Mouse (Mus musculus): ENCODE results near the gene Olfr640. TPM values are rescaled to one million over a fixed set of nuclear protein-coding genes. Genes with fewer than 3 reads are reported as not detected.

The Olfr640 gene
- polyA plus RNA-seq (2015; fragmentation: Nextera tagmentation; extraction: Ambion mirVana) = not detected in 2 replicates

DNA sequence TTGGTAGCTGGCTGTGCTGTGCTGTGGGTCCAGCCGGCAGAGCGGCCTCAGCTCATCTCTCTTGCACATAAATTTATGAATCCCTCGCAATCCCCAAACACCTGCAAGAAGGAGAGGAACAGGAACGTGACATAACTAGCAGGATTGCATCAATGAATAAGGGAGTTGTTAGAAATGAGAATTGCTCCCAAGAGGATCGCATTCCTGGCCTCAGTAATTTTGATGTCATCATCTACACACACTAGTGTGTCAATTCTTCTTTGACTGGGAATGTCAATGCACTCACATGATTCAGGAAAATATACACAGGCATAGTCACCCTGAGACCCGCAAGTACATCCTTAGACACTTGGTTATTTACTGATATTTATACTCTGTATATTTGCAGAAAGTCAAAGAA lies at the start of gene Olfr640:
TSS of gene Olfr640 (minus strand) at position 101 of the 400 bp plus-strand sequence.
- no peak for ATAC-seq (ENCODE audit: insufficient read depth, low FRiP score)
- no peaks in the 10 kb centered on the region for H3K27me3 ChIP-seq (ENCODE audit: control insufficient read depth, insufficient read depth, low read length)
- no peak within 1 kb of the TSS for H3K9ac ChIP-seq (ENCODE audit: low read length)
- no peaks in the 10 kb centered on the region for H3K9me3 ChIP-seq (replicated peaks; ENCODE audit: control insufficient read depth, low read length)
- no peak within 1 kb of the TSS for H3K4me2 ChIP-seq (ENCODE audit: low read depth, low read length)
- no peaks in the 10 kb centered on the region for H3K36me3 ChIP-seq (ENCODE audit: control insufficient read depth, insufficient read depth, low read length)
- WGBS = 75% methylated on average over 6 of the region's 6 CpGs
- no peaks in the 10 kb centered on the region for H3K4me1 ChIP-seq (ENCODE audit: control insufficient read depth, insufficient read depth, low read length)
- no peak within 1 kb of the TSS for H3K27ac ChIP-seq (ENCODE audit: low read length)
- no peak within 1 kb of the TSS for H3K4me3 ChIP-seq (replicated peaks; ENCODE audit: low read length)

DNA sequence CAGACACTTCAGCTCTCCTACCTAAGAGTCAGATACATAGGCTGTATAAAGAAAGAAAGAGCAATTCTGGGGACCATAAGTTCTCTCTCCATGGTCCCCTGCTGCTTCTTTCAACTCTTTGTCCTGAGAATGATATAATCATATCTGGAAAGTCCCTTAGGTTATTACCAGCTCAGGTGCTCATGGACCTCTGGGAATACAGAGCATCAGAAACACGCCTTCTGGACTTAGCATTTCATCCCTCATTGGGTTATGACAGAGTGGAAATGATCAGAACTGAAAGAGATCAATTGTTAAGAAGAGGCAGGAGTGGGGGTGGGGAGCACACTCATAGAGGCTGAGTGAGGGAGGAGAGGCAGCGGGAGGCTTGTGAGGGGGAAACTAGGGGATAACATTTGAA lies 46.4 kb upstream of the Olfr640 start, which contains the start of gene Olfr644:
TSS of gene Olfr644 (minus strand) at position 101 of the 400 bp plus-strand sequence.
- Histone ChIP-seq H3K36me3 (ENCODE audit: control insufficient read depth, insufficient read depth, low read length) (no peaks in the 10 kb centered on the region), H3K4me2 (ENCODE audit: low read depth, low read length) (no peak within 1 kb of the TSS), H3K9me3 (replicated peaks; ENCODE audit: control insufficient read depth, low read length) (no peaks in the 10 kb centered on the region), H3K9ac (ENCODE audit: low read length) (no peak within 1 kb of the TSS), H3K27me3 (ENCODE audit: control insufficient read depth, insufficient read depth, low read length) (no peaks in the 10 kb centered on the region), H3K4me1 (ENCODE audit: control insufficient read depth, insufficient read depth, low read length) (no peaks in the 10 kb centered on the region), H3K27ac (ENCODE audit: low read length) (no peak within 1 kb of the TSS), H3K4me3 (replicated peaks; ENCODE audit: low read length) (no peak within 1 kb of the TSS)
- no peak for ATAC-seq (ENCODE audit: insufficient read depth, low FRiP score)
- WGBS = 65% methylated on average over 2 of the region's 2 CpGs

DNA sequence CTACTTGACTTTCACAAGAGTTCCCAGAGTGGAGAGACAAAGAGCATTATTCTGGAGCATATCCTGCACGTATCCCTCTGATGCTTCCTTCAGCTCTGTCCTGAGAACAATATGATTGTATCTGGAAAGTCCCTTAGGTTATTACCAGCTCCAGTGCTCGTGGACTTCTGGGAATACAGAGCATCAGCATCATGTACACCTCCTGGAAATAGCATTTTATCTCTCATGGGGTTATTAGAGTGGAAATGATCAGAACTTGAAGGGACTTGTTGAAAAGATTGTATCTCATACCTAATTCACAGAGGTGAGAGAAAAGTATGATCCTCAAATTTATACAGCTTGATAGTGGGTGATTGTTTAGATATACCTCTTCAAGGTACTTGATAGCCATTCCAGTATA lies 36.0 kb upstream of the Olfr640 start, which contains the start of gene 4930516K23Rik:
TSS of gene 4930516K23Rik (minus strand) at position 101 of the 400 bp plus-strand sequence.
- Histone ChIP-seq H3K4me3 (replicated peaks; ENCODE audit: low read length) (no peak within 1 kb of the TSS), H3K4me2 (ENCODE audit: low read depth, low read length) (no peak within 1 kb of the TSS), H3K27me3 (ENCODE audit: control insufficient read depth, insufficient read depth, low read length) (no peaks in the 10 kb centered on the region), H3K9ac (ENCODE audit: low read length) (no peak within 1 kb of the TSS), H3K27ac (ENCODE audit: low read length) (no peak within 1 kb of the TSS), H3K36me3 (ENCODE audit: control insufficient read depth, insufficient read depth, low read length) (no peaks in the 10 kb centered on the region), H3K4me1 (ENCODE audit: control insufficient read depth, insufficient read depth, low read length) (no peaks in the 10 kb centered on the region), H3K9me3 (replicated peaks; ENCODE audit: control insufficient read depth, low read length) (no peaks in the 10 kb centered on the region)
- 46% methylated on average over 2 of the region's 2 CpGs for WGBS
- no peak for ATAC-seq (ENCODE audit: insufficient read depth, low FRiP score)

DNA sequence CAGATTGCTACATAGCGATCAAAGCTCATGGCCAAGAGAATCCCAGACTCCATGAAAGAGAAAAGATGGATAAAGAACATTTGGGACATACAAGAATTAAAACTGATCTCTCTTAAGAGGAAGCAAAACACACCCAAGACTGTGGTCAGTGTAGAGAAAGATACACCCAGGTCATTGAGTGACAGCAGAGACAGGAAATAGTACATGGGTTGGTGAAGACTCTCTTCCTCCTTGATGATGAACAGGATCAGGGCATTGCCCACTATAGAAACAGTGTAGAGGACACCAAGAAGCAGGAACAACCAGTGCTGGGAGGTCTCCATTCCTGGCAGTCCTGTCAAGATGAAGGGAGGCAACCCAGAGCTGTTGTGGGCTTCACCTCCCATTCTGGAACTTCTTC lies 33.8 kb upstream of the Olfr640 start:
- H3K27ac ChIP-seq (ENCODE audit: low read length) = no peak overlapping the region
- ATAC-seq (ENCODE audit: insufficient read depth, low FRiP score) = no peak
- WGBS = 76% methylated on average over 1 of the region's 1 CpGs

DNA sequence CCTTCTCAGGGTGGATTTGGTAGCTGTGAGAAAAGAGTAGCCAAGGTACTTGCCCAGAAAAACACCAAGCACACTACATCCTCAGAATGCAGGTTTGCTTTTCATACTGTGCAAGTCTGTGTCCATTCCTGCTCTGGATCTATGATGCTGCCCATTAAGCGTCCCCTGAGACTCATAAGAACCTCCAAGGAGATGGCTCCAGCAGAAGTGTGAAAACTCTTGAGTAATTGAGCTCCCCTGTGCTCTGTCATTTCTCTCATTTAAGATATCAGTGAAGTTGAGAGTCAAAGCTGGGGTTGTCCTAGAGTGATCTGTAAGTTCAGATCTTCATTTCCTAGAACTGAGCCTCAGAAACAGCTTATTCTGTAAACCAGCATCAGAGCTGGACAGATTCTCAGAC lies 27.2 kb upstream of the Olfr640 start, which contains the start of gene Olfr642:
TSS of gene Olfr642 (minus strand) at position 101 of the 400 bp plus-strand sequence.
- Histone ChIP-seq H3K36me3 (ENCODE audit: control insufficient read depth, insufficient read depth, low read length) (no peaks in the 10 kb centered on the region), H3K9ac (ENCODE audit: low read length) (no peak within 1 kb of the TSS), H3K4me2 (ENCODE audit: low read depth, low read length) (no peak within 1 kb of the TSS), H3K27me3 (ENCODE audit: control insufficient read depth, insufficient read depth, low read length) (no peaks in the 10 kb centered on the region), H3K27ac (ENCODE audit: low read length) (no peak within 1 kb of the TSS), H3K4me3 (replicated peaks; ENCODE audit: low read length) (no peak within 1 kb of the TSS), H3K4me1 (ENCODE audit: control insufficient read depth, insufficient read depth, low read length) (no peaks in the 10 kb centered on the region), H3K9me3 (replicated peaks; ENCODE audit: control insufficient read depth, low read length) (no peaks in the 10 kb centered on the region)
- ATAC-seq (ENCODE audit: insufficient read depth, low FRiP score) = no peak
- 65% methylated on average over 1 of the region's 1 CpGs for WGBS

More for the DNA sequence above, 33.8 kb upstream of the Olfr640 start:
- Histone ChIP-seq H3K4me2 (ENCODE audit: low read depth, low read length) (no peak overlapping the region), H3K4me1 (ENCODE audit: control insufficient read depth, insufficient read depth, low read length) (no peaks in the 10 kb centered on the region), H3K9ac (ENCODE audit: low read length) (no peak overlapping the region), H3K4me3 (replicated peaks; ENCODE audit: low read length) (no peak overlapping the region), H3K9me3 (replicated peaks; ENCODE audit: control insufficient read depth, low read length) (no peaks in the 10 kb centered on the region), H3K36me3 (ENCODE audit: control insufficient read depth, insufficient read depth, low read length) (no peaks in the 10 kb centered on the region), H3K27me3 (ENCODE audit: control insufficient read depth, insufficient read depth, low read length) (no peaks in the 10 kb centered on the region)

DNA sequence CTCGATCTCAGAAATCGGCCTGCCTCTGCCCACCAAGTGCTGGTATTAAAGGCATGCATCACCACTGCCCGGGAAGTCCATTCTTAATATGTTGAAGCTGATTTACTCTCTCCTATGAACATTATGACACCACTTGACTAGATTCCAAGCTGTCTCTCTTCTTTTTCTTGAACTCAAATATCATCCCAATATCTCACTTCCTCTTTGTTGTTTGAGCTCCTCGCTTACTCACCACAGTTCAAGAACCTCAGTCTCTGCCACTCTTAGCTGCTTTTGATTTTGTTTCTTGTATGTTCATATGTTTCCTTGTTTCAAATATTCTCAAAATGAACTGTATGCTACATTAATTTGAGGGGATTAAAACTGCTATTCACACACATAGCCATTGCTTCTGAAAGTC lies 25.4 kb upstream of the Olfr640 start:
- no peaks in the 10 kb centered on the region for H3K4me1 ChIP-seq (ENCODE audit: control insufficient read depth, insufficient read depth, low read length)

DNA sequence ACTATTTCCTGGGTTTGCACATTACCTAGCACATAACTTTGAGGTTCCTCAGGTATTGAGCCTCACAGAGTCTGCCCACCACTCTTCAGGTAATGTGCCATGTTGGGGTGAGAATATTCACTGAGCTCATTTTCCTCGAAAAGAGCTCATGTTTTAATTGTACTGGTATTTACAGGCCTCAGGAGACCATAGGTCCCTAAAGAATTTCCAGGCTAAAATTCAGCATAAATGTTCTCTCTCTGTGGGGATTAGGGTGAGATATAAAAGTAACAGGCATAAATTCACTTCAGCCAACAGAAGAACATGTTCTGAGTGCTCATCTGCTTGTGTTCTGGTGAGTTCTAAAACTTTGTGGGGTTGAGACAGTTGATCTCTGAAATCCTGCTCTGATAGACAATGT lies 9.8 kb upstream of the Olfr640 start, which contains the start of gene Olfr641:
TSS of gene Olfr641 (plus strand) at position 301 of the 400 bp plus-strand sequence.
- no peak for ATAC-seq (ENCODE audit: insufficient read depth, low FRiP score)

More for the DNA sequence above, 25.4 kb upstream of the Olfr640 start:
- Histone ChIP-seq H3K27me3 (ENCODE audit: control insufficient read depth, insufficient read depth, low read length) (no peaks in the 10 kb centered on the region), H3K27ac (ENCODE audit: low read length) (no peak overlapping the region), H3K9ac (ENCODE audit: low read length) (no peak overlapping the region), H3K9me3 (replicated peaks; ENCODE audit: control insufficient read depth, low read length) (no peaks in the 10 kb centered on the region), H3K36me3 (ENCODE audit: control insufficient read depth, insufficient read depth, low read length) (no peaks in the 10 kb centered on the region), H3K4me2 (ENCODE audit: low read depth, low read length) (no peak overlapping the region), H3K4me3 (replicated peaks; ENCODE audit: low read length) (no peak overlapping the region)
- no peak for ATAC-seq (ENCODE audit: insufficient read depth, low FRiP score)
- WGBS = 86% methylated on average over 4 of the region's 4 CpGs

DNA sequence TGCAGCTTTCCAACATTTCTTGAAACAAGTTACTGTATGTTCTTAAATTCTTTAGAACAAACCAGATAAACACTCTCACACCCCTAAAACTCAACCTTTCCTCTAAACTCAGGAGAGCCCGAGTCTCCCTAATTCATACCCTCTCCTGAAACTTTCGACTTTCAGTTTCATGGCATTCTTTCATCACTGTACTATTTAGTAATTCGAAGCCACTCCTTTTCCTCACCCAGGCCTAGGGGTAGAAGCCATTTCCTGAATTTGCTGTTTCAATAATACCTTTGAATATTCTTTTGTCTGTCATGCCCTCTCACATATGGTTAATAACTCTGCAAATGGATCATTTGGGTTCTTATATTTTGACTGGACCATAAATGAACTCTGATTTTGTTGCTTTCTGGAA lies 1.6 kb upstream of the Olfr640 start:
- H3K9me3 ChIP-seq (replicated peaks; ENCODE audit: control insufficient read depth, low read length) = no peaks in the 10 kb centered on the region
- no peak overlapping the region for H3K9ac ChIP-seq (ENCODE audit: low read length)
- no peak for ATAC-seq (ENCODE audit: insufficient read depth, low FRiP score)
- no peaks in the 10 kb centered on the region for H3K4me1 ChIP-seq (ENCODE audit: control insufficient read depth, insufficient read depth, low read length)
- no peak overlapping the region for H3K27ac ChIP-seq (ENCODE audit: low read length)
- 77% methylated on average over 3 of the region's 3 CpGs for WGBS
- no peak overlapping the region for H3K4me3 ChIP-seq (replicated peaks; ENCODE audit: low read length)
- no peak overlapping the region for H3K4me2 ChIP-seq (ENCODE audit: low read depth, low read length)
- no peaks in the 10 kb centered on the region for H3K27me3 ChIP-seq (ENCODE audit: control insufficient read depth, insufficient read depth, low read length)
- no peaks in the 10 kb centered on the region for H3K36me3 ChIP-seq (ENCODE audit: control insufficient read depth, insufficient read depth, low read length)

More for the DNA sequence above, 9.8 kb upstream of the Olfr640 start, which contains the start of gene Olfr641:
- H3K4me2 ChIP-seq (ENCODE audit: low read depth, low read length) = no peak within 1 kb of the TSS
- 67% methylated on average over 1 of the region's 1 CpGs for WGBS
- no peaks in the 10 kb centered on the region for H3K9me3 ChIP-seq (replicated peaks; ENCODE audit: control insufficient read depth, low read length)
- no peaks in the 10 kb centered on the region for H3K27me3 ChIP-seq (ENCODE audit: control insufficient read depth, insufficient read depth, low read length)
- H3K9ac ChIP-seq (ENCODE audit: low read length) = no peak within 1 kb of the TSS
- no peaks in the 10 kb centered on the region for H3K36me3 ChIP-seq (ENCODE audit: control insufficient read depth, insufficient read depth, low read length)
- no peak within 1 kb of the TSS for H3K4me3 ChIP-seq (replicated peaks; ENCODE audit: low read length)
- no peaks in the 10 kb centered on the region for H3K4me1 ChIP-seq (ENCODE audit: control insufficient read depth, insufficient read depth, low read length)
- no peak within 1 kb of the TSS for H3K27ac ChIP-seq (ENCODE audit: low read length)

DNA sequence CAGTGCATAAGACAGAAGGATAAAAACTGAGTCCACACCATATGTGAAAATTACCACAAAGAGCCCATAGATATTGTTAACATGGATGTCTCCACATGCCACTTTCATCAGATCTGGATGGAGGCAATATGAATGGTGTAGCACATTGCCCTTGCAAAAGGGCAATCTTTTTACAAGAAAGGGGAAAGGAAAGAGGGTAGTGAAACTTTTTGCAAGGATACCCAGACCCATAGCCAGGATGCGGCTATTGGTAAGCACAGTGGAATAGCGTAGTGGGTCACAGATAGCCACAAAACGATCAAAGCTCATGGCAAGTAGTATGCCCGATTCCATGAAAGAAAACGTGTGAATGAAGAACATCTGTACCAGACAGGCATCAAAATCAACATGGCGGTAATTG lies 3.7 kb downstream of the Olfr640 start:
- Histone ChIP-seq H3K9me3 (replicated peaks; ENCODE audit: control insufficient read depth, low read length) (no peaks in the 10 kb centered on the region), H3K36me3 (ENCODE audit: control insufficient read depth, insufficient read depth, low read length) (no peaks in the 10 kb centered on the region), H3K4me3 (replicated peaks; ENCODE audit: low read length) (no peak overlapping the region), H3K27ac (ENCODE audit: low read length) (no peak overlapping the region), H3K9ac (ENCODE audit: low read length) (no peak overlapping the region), H3K4me1 (ENCODE audit: control insufficient read depth, insufficient read depth, low read length) (no peaks in the 10 kb centered on the region), H3K27me3 (ENCODE audit: control insufficient read depth, insufficient read depth, low read length) (no peaks in the 10 kb centered on the region), H3K4me2 (ENCODE audit: low read depth, low read length) (no peak overlapping the region)
- ATAC-seq (ENCODE audit: insufficient read depth, low FRiP score) = no peak
- WGBS = 88% methylated on average over 6 of the region's 6 CpGs
